10 mouse cellular contexts compared by ENCODE assay signal in genomic region chr1:136627591-136627990, GRCm38 (mm10). TPM values are rescaled to one million over a fixed set of nuclear protein-coding genes. Genes with fewer than 3 reads are reported as not detected.
DNase-seq lines count a peak whose midpoint lies in the region; ATAC-seq and TF ChIP-seq lines count a peak whose summit lies in the region.
"Had no signal": no experiment of that assay in that cellular context is flagged by ENCODE, and none has a peak within 500 bp of the region (broad histone marks: within the 10 kb centered on the region; RNA-seq: fewer than 3 reads in every experiment).

No protein-coding gene starts in this region.

- peak overlapping the region; percentile 11; the same call in 1 of the 2 replicates for H3K4me2 ChIP-seq in lung, postnatal 0 days (replicated peaks; ENCODE audit: low read depth, low read length)
- peak overlapping the region; percentile 28 for H3K4me2 ChIP-seq in liver, embryonic 14.5 days (ENCODE audit: low read depth)

- no peak for ATAC-seq in lung, postnatal 0 days
- no peak for ATAC-seq in liver, embryonic 14.5 days (ENCODE audit: insufficient read depth)

- peaks cover 22% of the 10 kb centered on the region; the same call in 1 of the 2 replicates for H3K4me1 ChIP-seq in lung, postnatal 0 days (ENCODE audit: insufficient read depth, low read depth, low read length)
- peaks cover 26% of the 10 kb centered on the region for H3K4me1 ChIP-seq in lung, adult 2 months (ENCODE audit: control insufficient read depth, insufficient read depth, low read length)
- H3K4me1 ChIP-seq in hindbrain, embryonic 10.5 days (replicated peaks), result peaks cover 44% of the 10 kb centered on the region
- H3K4me1 ChIP-seq in liver, embryonic 14.5 days (replicated peaks; ENCODE audit: control insufficient read depth in 2 of 2, insufficient read depth in 2 of 2, low read length in 1 of 2), result peaks cover 9 to 10% of the 10 kb centered on the region in 2 experiments; a peak in 3 of 4 replicates

- no peak overlapping the region for H3K27ac ChIP-seq in lung, postnatal 0 days (ENCODE audit: low read length)
- H3K27ac ChIP-seq in hindbrain, embryonic 10.5 days, result no peak overlapping the region
- H3K27ac ChIP-seq in liver, embryonic 14.5 days, result no peak overlapping the region

- no peak for TF ChIP-seq POLR2A in lung, adult 2 months (IDR thresholded peaks at IDR 0.05; ENCODE audit: borderline replicate concordance, extremely low read depth, low read depth, low read length)

- intact Hi-C loops in left cerebral cortex, postnatal 25 days (cut with DNase I), result loop anchor here (5.0 kb wide), 2 partner anchors 55 to 100 kb away; no protein-coding TSS in a partner anchor

- no peak for DNase-seq in lung, postnatal 0 days (ENCODE audit: low spot score)
- DNase-seq in lung, adult 2 months, result no peak
- no peak for DNase-seq in hindbrain, embryonic 10.5 days (ENCODE audit: low spot score)
- no peak for DNase-seq in liver, embryonic 14.5 days (ENCODE audit: low read depth in 3 of 3, low spot score in 3 of 3)
- no peak for DNase-seq in left cerebral cortex, postnatal 25 days (ENCODE audit: low spot score in 2 of 2)
- DNase-seq in gastrocnemius, postnatal 25 days, result no peak
- no peak for DNase-seq in gastrocnemius, postnatal 10 days
- DNase-seq: cerebellum, postnatal 25 days; heart, postnatal 36 days; spleen, adult 18-20 months had no signal

- TF ChIP-seq CTCF in lung, postnatal 0 days (IDR thresholded peaks at IDR 0.05), result no peak
- TF ChIP-seq CTCF in lung, adult 2 months (IDR thresholded peaks at IDR 0.05; ENCODE audit: insufficient read depth, low read length), result no peak
- no peak for TF ChIP-seq CTCF in liver, embryonic 14.5 days (IDR thresholded peaks at IDR 0.05; ENCODE audit: low read depth)

- H3K4me3 ChIP-seq in lung, postnatal 0 days (ENCODE audit: low read depth, low read length), result no peak overlapping the region
- no peak overlapping the region for H3K4me3 ChIP-seq in lung, adult 2 months (replicated peaks; ENCODE audit: extremely low read depth, low read depth, low read length)
- peak overlapping the region; percentile 28 for H3K4me3 ChIP-seq in hindbrain, embryonic 10.5 days
- H3K4me3 ChIP-seq in liver, embryonic 14.5 days (ENCODE audit: insufficient read depth in 1 of 2, low read depth in 2 of 2, low read length in 2 of 2), result no peak overlapping the region

- no peaks in the 10 kb centered on the region for H3K9me3 ChIP-seq in lung, postnatal 0 days (ENCODE audit: low read length)
- H3K9me3 ChIP-seq in hindbrain, embryonic 10.5 days, result no peaks in the 10 kb centered on the region
- no peaks in the 10 kb centered on the region for H3K9me3 ChIP-seq in liver, embryonic 14.5 days (ENCODE audit: control insufficient read depth, low read length)

- H3K27me3 ChIP-seq in lung, postnatal 0 days (replicated peaks; ENCODE audit: insufficient read depth, low read length), result no peaks in the 10 kb centered on the region
- H3K27me3 ChIP-seq in hindbrain, embryonic 10.5 days (ENCODE audit: insufficient read depth, poor library complexity, severe bottlenecking), result no peaks in the 10 kb centered on the region
- H3K27me3 ChIP-seq in liver, embryonic 14.5 days (ENCODE audit: control insufficient read depth, insufficient read depth, low read length), result no peaks in the 10 kb centered on the region

- no peaks in the 10 kb centered on the region for H3K36me3 ChIP-seq in lung, postnatal 0 days (ENCODE audit: insufficient read depth, low read length)
- H3K36me3 ChIP-seq in hindbrain, embryonic 10.5 days, result peaks cover 65% of the 10 kb centered on the region
- H3K36me3 ChIP-seq in liver, embryonic 14.5 days (replicated peaks; ENCODE audit: control insufficient read depth, insufficient read depth, low read depth), result peaks cover 3% of the 10 kb centered on the region

- no peak overlapping the region for H3K9ac ChIP-seq in lung, postnatal 0 days (replicated peaks; ENCODE audit: low read depth)
- H3K9ac ChIP-seq in liver, embryonic 14.5 days (replicated peaks), result no peak overlapping the region

- no peak for TF ChIP-seq EP300 in lung, postnatal 0 days (IDR thresholded peaks at IDR 0.05)
- no peak for TF ChIP-seq EP300 in liver, embryonic 14.5 days (IDR thresholded peaks at IDR 0.05; ENCODE audit: low read depth)

- 68% methylated on average over 5 of the region's 5 CpGs for WGBS in lung, postnatal 0 days
- WGBS in lung, adult 2 months, result 60% methylated on average over 5 of the region's 5 CpGs
- 79% methylated on average over 5 of the region's 5 CpGs for WGBS in hindbrain, embryonic 10.5 days
- 62% methylated on average over 5 of the region's 5 CpGs for WGBS in liver, embryonic 14.5 days (ENCODE audit: insufficient replicate concordance)

RNA-seq across cellular contexts. Expression of gene Zfp281, which starts 2.9 kb away (rescaled TPM):
- 15.3 and 16.4 TPM in 2 replicates for polyA plus RNA-seq in lung, postnatal 0 days (2015; fragmentation: Nextera tagmentation; extraction: Ambion mirVana)
- 3.6 and 4.6 TPM in 2 replicates for polyA plus RNA-seq in lung, adult 2 months (2012; rRNA removed)
- polyA plus RNA-seq in hindbrain, embryonic 10.5 days (2016; fragmentation: Nextera tagmentation; extraction: Ambion mirVana), result 22.9 and 27.7 TPM in 2 replicates
- polyA plus RNA-seq in liver, embryonic 14.5 days (2012; rRNA removed), result 2.3 and 2.9 TPM in 2 replicates
- polyA plus RNA-seq in liver, embryonic 14.5 days (2014; fragmentation: Nextera tagmentation; extraction: Ambion mirVana), result 6.7 and 7.1 TPM in 2 replicates
- total RNA-seq in left cerebral cortex, postnatal 25 days (2021), result 10 to 100 TPM; 35.0 to 35.7 TPM
- 10 to 100 TPM in 1 of 2 experiments, 1 to 10 TPM in 1; 8.3 to 10.2 TPM for total RNA-seq in gastrocnemius, postnatal 25 days (2021)
- 10 to 100 TPM in 1 of 2 experiments, 1 to 10 TPM in 1; 8.7 to 10.3 TPM for total RNA-seq in gastrocnemius, postnatal 10 days (2021)
